Mouse (Mus musculus) embryonic stem cell, embryonic (primary cell): ENCODE measurements at regions not wholly inside any gene's neighbourhood (a gene's known extent, or its start where the extent isn't known, plus 50 kb on each side); places are given as distances from the start of the nearest gene placed in this dataset.

Source experiments
- CTCF ChIA-PET, 4 experiments: fragments of 300-600 bp in 2 of 4; fragments of 350-600 bp in 2 of 4; sonication (Branson Sonifier 250); formaldehyde crosslinking; loops; one replicate each; lab custom pipeline; 2022; ENCODE audit warnings: inconsistent platforms in 2 of 4; lab: Charles Lee
- POLR2A ChIA-PET, 4 experiments: fragments of 300-600 bp in 2 of 4; fragments of 350-600 bp in 2 of 4; sonication (Branson Sonifier 250); formaldehyde crosslinking; loops; one replicate each; lab custom pipeline; 2022; ENCODE audit warnings: antibody characterized with exemption in 4 of 4, inconsistent platforms in 1 of 4; lab: Charles Lee

DNA sequence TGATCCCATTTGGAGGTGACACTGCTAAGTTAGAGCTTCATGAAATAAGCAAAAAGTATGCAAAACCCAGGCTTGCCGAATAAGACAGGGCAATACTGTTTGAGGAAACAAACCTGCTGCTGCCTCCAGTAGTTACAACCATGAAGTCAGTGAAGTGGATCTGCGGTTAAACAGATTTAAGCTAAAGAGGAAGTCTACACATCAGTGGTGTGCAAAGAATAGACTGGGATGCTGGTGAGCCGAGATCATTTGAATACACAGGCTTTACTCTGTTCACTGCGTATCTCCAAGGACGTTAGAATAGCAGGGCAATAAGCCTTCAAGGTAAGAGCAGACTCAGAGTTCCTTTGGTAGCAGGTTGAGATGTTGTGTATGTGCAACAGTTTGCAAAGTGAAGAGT lies 362.6 kb downstream of the Gpat3 start:
- POLR2A ChIA-PET, result interaction anchor here in 1 of 4 experiments (0.7 kb wide), 1 partner anchor 11 kb away, joined by 3 read pairs; no protein-coding TSS in a partner anchor

DNA sequence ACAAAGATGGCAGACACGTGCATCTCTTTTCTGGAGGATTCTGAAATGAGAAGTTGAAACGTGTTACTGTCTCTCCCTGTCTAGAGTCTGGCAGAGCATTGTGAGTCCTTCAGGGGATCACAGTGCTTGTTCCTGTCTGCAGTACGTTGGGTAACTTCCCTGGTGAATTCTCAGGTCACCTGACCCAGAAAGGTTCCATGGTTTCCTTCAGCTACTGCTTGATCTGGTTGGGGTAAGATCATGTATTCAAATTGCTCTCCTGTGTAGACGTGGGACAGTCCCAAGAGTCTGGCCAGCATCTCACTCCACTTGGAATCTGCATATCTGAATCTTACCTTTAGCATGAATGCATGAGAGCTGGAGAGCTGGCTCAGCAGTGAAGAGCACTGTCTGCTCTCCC lies 350.0 kb downstream of the Gpat3 start:
- POLR2A ChIA-PET, result no interaction called here

More for the DNA sequence above, 362.6 kb downstream of the Gpat3 start:
- CTCF ChIA-PET, result interaction anchor here in 1 of 4 experiments (0.6 kb wide), 1 partner anchor 209 kb away, joined by 3 read pairs; no protein-coding TSS in a partner anchor

DNA sequence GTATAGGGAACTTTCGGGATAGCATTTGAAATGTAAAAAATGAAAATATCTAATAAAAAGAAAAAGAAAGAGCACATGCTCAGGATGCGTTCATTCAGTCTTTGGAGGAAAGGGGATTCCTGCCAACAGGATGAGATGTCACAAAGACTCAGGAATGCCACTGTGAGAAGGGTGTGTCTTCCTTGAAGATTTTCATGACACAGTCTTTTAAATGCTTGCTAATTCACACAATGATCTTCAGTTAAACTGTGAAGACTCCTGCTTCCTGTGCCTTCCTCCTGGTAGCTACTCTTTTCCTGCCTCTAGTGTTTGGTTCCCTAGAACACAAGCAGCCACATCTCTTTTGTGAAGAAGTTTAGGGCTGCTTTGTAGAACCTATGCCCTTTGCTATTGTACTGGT lies 345.5 kb downstream of the Gpat3 start:
- POLR2A ChIA-PET, result no interaction called here
- CTCF ChIA-PET, result no interaction called here

More for the DNA sequence above, 350.0 kb downstream of the Gpat3 start:
- CTCF ChIA-PET, result no interaction called here

DNA sequence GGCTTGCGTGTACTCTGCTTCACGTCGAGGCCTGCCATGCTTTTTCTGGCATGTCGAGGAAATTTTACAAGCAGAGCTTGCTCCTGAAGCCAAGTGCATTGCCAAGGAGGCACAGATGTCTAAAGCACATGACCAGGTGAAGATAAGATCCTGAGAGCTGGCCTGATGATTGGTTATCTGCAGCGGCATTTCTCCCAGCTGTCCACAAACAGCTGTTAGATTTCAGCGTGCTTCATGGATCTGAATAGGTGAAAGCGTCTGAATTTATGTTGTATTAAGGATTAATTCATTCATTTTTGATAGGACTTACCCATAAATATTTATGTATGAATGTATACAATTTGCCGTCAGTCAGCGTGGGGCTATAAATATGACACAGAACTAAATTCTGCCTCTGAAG lies 327.7 kb downstream of the Gpat3 start:
- ChIA-PET POLR2A (no interaction called here), CTCF (no interaction called here)

DNA sequence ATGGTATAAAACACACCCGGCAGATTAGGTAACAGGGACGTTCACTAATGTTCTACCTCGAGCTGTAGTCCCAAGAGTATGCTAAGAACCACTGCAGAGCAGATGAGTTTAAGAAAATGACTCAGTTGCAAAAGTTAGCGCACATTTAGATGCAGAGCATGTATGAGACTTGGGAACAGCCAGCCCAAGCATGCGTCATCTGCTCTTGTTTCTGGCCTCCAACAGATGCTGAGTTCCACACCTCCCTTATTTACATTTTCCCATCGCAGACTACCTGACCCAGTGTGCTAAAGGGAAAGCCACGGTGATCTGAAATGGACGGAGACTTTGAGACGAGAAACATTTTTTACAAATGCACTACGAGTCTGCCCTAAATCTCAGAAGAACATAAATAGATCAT lies 327.3 kb downstream of the Gpat3 start:
- CTCF ChIA-PET, result no interaction called here
- POLR2A ChIA-PET, result no interaction called here

DNA sequence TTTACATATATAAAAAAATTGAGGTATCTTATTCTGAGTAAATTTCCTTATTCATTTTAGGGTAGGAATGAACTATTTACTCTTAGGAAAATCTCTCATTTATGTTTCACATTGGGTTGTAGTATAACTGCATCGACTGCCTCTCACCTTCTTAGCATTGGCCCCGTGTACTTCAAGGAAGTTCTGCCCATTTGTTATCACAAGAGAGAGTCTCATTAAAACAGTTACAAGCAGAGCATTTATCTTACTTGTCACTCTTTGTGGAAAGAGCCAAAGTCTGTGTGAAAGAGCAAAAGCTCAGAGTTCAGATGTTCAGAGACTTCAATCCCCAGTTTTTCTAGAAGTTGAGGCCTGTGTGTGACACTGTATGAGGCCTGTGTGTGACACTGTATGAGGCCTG lies 323.6 kb downstream of the Gpat3 start:
- POLR2A ChIA-PET, result no interaction called here
- CTCF ChIA-PET, result interaction anchor here in 1 of 4 experiments (0.6 kb wide), 1 partner anchor 484 kb away, joined by 16 read pairs; no protein-coding TSS in a partner anchor

DNA sequence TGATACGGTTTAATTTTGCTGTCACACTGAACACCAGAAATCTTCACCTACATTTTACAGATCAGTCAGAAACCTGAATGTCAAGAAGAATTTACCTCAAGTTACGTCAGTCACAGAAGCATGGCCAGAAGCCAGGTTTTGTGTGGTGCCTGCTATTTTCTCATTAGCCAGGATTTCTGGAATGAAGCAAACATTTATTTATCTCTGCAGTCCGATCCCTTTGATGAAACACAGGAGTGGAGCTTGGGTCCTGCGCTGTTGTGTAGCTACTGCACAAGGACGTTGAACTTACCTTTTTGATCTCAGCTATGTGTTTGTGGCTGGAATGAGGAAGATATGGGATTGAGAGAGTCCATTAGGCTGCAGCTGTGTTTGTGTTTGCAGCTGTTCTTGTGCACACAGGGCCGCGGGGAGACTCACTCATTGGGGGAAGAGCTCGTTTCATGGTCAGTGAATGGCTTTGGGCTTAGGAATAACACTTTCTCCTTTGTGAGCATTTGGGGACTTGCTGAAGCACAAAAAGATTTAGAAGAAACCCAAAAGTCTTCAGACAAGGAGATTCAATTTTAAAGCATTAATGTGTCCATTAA lies 318.2 kb downstream of the Gpat3 start:
- CTCF ChIA-PET, result no interaction called here
- POLR2A ChIA-PET, result no interaction called here

DNA sequence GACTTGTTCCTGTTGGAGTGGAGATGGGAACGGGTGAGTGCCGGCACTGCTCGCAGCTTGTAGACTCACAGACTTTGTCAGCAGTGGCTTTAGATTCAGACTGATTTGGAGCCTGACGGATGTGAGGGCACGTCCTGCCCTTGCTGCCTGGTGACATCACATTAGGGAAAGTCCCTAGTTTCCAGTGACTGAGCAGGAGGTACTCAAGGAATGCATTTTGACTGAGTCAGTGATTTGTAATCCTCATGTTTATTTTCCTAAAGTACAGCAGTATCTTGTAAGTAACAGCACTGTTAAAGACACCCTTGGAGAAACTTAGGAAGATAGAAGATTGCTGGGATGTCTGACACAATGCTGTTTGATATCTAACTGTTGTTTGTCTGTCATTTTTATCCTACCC lies 317.6 kb downstream of the Gpat3 start:
- ChIA-PET CTCF (no interaction called here), POLR2A (interaction anchor here in 1 of 4 experiments (0.7 kb wide), 1 partner anchor 453 kb away, joined by 4 read pairs; no protein-coding TSS in a partner anchor)

DNA sequence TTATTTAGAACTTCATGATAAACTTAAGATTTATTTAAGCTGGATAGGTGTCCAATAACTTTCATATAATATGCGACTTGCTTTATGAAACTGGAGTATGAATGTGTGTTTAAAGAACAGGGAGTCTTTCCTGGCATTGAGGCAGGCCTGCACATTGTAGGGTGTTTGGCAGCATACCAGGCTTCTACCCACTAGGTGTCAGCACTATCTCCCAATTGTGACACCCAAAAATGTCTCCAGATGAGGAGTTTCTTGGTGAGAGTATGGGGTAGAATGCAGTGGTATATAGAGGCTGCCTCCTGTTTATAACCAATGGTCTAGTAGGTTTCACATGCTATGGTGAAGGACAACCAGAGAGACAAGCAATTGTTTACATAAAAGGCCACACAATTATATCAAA lies 311.9 kb downstream of the Gpat3 start:
- CTCF ChIA-PET, result no interaction called here
- POLR2A ChIA-PET, result no interaction called here

DNA sequence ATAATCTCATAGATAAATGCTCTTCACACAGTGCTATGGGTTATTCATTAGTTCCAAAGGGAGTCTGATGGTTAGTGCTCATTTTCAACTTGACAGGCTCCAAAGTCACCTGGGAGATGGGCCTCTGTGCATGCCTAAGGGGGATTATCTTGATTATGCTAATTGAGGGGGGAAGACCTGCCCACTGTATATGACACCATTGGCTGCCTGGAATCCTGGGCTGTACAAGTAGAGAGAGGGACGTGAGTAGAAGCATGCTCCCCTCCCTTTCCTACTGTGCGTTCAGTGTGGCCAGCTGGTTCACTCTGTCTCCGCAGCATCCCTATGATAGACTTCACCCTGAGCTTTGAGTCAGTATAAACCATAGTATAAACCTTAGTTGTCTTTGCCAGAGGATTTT lies 300.8 kb downstream of the Gpat3 start:
- CTCF ChIA-PET, result no interaction called here
- POLR2A ChIA-PET, result no interaction called here

DNA sequence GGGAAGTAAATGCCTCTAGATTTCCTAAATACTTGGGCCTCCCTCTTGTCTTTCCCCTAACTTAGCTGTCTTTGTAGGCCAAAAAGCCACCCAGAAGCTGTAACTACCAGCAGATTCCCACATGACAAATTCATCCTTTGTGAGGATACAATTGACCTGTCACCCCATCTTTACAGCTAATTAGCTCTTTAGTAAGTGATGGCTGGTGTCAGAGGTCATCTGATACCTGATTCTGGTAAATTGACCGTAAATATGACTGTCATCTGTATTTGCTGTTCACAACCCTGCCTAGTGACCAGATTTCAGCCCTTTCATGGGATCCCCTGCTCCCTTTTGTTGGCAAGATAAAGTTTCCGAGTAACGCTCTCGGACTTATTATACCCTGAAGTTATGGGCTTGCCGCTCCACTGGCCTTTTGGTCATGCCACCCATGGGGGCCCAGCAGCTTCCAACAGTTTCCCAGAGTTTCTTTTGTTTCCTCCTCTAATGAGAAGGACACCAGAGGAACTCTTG lies 279.5 kb downstream of the Gpat3 start:
- CTCF ChIA-PET, result no interaction called here
- POLR2A ChIA-PET, result interaction anchor here in 1 of 4 experiments (0.7 kb wide), 1 partner anchor 234 kb away, joined by 3 read pairs; no protein-coding TSS in a partner anchor

DNA sequence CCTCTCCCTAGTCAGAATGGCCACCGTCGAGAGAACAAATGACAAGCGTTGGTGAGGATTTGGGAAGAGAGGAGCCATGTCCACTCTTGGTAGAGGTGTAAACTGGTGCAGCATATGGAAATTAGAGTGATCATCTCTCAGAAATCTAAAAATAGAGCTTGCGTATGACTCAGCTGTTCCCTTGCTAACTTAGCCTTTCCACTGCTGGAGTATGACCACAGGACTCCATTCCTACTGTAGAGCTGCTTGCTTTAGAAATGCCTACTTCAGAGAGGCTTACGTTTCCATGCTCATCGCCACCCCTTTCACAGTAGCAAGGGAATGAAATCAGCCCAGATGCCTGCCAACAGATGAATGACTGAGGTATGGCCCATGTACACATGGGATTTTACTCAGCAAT lies 277.4 kb downstream of the Gpat3 start:
- POLR2A ChIA-PET, result no interaction called here

DNA sequence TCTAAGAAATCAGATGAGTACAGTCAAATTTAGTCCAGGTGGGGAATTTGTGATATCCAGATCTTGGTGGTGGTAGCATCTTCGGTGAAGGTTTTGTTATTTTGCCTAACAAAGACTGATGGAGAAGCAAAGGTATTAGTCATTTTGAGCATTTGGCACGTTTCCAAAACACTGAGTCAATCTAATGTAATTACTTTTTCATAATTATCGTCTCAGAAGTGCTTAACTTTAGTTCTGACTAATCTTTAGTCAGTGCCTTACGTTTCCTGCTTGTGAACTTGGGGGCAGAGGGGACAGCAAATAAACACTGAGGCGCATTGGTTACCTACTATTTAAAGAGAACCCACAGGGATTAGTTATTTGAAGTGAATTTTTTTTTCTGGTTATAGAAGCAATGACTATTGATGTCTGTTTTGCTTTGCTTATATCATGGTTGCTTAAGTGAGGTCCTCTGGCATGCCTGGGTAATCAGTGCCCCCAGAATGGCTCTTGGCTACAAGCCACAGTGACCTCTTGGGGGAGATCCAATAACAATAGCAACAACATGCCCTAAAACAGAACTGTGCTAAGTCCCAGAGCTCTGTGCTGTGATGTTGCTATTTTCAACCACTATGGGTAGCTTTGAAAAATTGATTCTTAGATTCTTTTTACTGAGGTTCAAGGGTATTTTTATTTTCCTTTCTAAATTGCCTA lies 275.1 kb downstream of the Gpat3 start:
- ChIA-PET CTCF (no interaction called here), POLR2A (no interaction called here)

More for the DNA sequence above, 277.4 kb downstream of the Gpat3 start:
- CTCF ChIA-PET, result no interaction called here

DNA sequence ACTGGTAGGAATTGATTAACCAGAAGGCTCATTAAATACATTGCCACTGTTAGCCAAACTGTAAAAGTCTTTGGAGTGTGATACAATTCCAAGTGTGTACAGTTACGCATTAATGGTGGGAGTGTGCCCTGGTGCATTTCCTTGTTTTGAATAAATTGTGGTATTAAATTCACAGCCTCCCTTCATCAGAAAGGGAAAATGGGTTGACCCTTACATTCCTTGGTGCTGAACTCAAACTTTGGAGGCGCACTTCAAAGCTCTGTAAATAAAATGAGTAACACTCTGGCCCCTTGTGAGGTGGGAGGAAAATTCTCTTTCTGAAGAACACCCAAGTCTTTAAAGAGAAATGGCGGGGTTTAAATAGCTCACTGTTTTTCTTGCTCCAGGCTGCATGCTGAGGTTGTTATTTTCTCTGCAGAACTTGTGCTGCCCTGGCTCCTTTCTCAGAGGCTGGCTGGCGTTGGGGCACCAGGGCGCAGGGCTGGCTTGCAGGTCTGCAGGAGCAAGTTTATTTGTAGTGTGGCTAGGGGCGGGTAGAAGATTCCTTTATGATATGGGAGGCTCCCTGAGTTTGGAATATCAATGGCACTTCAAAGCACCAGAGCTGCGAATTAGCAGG lies 266.7 kb downstream of the Gpat3 start:
- POLR2A ChIA-PET, result no interaction called here

DNA sequence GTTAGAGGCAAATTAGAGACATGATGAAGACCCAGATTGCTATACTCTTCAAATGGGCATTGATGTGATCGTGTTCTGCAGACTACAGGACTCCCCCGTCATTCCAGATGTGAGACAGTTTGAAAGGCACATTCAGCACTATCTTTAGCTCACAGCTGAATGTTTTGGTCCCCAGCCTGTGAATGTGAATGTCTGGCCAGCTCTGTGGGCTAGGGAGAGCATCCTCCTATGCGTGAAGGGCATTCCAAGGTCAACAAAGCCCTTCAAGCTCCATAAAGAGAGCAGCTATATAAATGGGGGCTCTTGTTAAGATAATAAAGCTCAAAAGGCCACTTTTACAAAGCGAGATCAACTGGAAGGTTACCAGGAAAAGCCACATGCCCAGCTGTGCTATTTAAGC lies 266.1 kb downstream of the Gpat3 start:
- ChIA-PET POLR2A (no interaction called here), CTCF (no interaction called here)

More for the DNA sequence above, 266.7 kb downstream of the Gpat3 start:
- CTCF ChIA-PET, result no interaction called here

DNA sequence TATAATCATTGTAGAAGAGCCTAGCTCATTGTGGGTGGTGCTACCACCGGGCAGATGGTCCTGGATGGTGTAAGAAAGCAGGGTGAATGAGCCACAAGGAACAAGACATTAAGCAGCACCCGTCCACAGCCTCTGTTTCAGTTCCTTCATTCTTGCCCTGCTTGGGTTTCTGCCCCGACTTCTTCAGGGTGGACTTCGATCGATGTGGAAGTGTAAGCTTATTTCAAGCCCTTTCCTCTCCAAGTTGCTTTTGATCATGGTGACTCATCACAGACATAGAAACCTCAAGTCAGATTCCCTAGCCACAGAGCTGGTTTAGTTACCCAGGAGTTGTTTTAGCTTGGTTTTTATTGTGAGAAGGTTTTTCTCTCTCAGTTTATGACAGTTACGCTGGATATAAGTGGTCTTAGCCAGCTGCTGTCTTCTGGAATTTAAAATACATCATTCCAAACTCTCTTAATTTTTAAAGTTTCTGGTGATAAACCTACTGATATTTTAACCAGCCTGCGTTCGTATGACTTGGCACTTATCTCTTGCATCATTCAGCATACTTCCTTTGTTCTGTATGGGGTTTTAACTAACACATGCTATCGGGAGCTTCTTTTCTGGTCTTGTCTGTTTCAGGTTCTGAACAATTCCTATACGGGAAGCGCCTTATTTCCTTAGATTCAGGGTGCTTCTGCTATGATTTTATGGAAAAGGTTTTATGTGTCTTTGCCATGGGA lies 255.6 kb downstream of the Gpat3 start:
- POLR2A ChIA-PET, result no interaction called here

DNA sequence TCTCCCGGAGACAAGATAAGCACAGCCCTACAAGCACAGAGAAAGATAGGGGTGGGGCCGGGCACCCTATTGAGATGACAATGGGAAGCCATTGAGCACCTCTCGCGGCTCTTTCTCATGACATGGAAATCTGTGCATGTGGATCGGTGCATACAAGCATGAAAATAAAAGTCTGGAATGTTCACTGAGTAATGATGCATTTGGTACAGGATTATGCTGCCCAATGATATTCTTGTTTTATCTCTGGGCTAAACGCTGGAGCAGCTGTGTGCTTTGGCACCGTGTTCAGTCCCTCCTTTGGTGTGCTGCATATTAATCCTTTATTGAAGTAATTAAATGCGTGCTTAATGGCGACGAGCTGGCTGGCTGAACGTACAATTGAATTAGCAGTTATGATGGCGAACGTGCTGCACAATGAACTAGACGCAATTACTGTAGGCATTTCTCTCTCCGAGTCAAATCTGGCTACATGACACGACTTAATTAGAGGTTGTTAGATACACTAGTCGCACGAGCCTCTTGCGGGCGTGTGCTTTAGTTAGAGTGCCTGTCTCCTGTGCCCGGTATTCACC lies 245.6 kb downstream of the Gpat3 start:
- POLR2A ChIA-PET, result no interaction called here
- CTCF ChIA-PET, result interaction anchor here in 1 of 4 experiments (1.1 kb wide), 1 partner anchor 71 kb away, joined by 3 read pairs; no protein-coding TSS in a partner anchor

More for the DNA sequence above, 255.6 kb downstream of the Gpat3 start:
- CTCF ChIA-PET, result no interaction called here

DNA sequence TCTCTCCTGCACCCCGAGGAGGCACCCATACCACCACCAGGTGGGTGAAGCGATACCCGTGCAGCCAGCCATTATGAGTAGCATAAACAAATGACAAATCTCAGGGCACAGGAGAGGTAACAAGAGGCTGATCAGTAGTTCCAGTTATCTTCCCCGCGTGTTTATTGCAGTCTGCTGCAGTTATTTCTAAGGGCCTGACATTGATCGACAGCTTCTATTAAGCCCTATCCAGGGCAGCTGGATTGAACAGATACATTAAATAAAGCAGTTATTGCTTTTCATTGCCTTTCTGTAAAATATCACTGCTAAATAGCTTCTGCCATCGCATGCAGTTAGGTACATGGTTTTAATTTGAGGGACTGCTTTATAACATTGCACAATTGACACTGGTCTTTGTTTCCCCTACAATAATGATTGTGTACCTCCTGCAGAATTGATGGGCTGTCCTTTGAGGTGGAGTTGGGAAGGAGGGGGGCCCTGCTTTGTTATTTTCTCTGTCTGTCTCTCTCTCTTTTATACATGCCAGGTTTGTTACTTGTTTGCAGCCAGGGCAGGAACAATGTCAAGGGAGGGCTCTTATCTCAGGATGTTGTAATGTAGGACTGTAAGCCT lies 245.0 kb downstream of the Gpat3 start:
- CTCF ChIA-PET, result no interaction called here

DNA sequence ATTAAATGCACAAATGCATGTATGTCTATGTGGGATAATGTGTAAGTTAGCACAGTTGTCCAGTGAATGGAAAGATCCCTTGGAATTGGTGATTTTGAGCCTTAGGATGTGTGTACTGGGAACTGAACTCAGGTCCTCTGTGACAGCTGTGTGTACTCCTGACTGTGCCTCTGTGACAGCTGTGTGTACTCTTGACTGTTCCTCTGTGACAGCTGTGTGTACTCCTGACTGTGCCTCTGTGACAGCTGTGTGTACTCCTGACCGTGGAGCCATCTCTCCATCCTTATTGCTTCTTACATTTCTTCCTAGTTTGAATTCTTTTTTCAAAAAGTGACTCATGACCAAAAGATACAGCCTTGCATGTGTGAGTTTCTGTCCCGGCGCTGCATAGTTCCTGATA lies 239.7 kb downstream of the Gpat3 start:
- ChIA-PET CTCF (interaction anchor here in 1 of 4 experiments (0.5 kb wide), 1 partner anchor 584 kb away, joined by 3 read pairs; no protein-coding TSS in a partner anchor), POLR2A (no interaction called here)

More for the DNA sequence above, 245.0 kb downstream of the Gpat3 start:
- POLR2A ChIA-PET, result no interaction called here
